Mouse (Mus musculus) thymus, postnatal 0 days (tissue): ENCODE results near the gene Ift27. TPM values are rescaled to one million over a fixed set of nuclear protein-coding genes. Genes with fewer than 3 reads are reported as not detected.

Experiments used
- DNase-seq: peaks from one replicate; pipeline ENCODE4 v3.0.0-alpha.2; 2015; ENCODE audit warnings: low spot score
- polyA plus RNA-seq: library from polyadenylated mRNA; unstranded; fragments of >200 nt; fragmentation: Nextera tagmentation; extraction: Ambion mirVana; gene quantifications from 2 replicates; pipeline ENCODE4 v1.2.1, GENCODE M21; 2015

Ift27 gene
- polyA plus RNA-seq, 1 experiment from 2014 or later: 85.2 TPM

DNA sequence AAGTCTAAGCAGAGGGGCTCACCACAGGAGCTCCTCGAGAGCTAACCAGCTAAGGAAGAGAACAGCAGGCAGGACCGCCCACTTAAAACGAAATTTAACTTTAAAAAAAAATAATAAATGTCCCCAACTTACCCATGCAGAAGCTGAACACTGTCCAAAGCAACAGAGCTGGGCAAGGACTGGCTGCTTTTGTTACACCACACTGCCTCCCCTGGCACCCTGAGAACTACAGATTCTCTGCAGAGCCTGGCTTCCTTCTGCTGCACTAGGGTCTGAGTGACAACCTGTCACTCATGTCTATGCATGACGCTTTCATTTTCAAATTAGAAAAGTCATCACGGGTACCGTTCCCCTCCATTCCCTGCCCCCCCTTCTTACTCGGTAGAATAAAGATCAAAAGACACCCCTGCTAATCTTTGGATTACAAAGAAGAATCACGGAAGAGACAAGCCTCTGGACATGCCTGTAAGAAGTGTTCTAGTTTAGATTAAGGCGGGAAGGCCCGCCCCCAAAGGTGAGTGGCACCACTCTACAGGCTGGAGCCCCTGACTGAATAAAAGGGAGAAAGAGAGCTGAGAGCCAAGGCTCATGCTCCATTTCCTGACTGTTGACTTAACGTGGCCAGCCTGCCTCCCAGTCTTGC lies 1.5 kb downstream of the Ift27 start:
- no peak for DNase-seq

DNA sequence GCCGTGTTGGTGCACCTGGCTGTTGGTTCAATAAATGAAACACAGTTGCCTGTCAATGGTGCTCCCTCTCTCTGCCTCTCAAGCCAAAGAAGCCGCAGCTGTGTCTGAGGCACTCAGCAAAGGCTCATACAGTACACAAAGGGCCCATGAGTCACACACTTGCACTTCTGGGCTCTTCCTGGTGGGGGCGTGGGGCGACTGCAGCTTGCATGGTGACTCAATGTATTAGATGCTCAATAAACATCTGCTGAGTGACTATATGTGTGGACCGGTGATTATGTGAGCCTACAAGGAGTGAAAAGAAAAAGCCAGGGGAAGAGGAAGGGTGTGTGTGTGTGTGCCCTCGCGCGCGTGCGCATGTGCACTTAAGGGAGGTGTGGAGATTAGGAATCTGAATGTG lies 2.3 kb downstream of the Ift27 start:
- DNase-seq: no peak

DNA sequence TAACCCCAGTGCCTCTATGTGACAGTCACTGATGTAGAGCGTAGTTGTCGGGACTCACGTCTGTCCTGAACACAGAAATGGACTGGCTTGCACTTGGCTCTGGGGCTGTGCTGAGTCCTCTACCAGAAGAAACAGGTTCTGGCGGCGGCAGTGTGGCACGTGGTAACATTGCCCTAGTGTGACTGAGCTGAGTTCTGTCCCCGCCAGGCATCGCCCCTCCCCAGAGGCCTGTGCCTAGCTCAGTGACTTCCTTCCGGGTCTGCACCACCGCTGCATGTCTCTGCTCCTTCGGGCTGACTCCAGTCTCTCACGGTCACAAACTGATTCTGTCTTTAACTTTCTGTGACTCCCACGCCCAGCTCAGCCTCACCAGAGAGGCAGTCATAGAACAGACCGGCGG lies 3.2 kb downstream of the Ift27 start:
- DNase-seq: peak; percentile 31

DNA sequence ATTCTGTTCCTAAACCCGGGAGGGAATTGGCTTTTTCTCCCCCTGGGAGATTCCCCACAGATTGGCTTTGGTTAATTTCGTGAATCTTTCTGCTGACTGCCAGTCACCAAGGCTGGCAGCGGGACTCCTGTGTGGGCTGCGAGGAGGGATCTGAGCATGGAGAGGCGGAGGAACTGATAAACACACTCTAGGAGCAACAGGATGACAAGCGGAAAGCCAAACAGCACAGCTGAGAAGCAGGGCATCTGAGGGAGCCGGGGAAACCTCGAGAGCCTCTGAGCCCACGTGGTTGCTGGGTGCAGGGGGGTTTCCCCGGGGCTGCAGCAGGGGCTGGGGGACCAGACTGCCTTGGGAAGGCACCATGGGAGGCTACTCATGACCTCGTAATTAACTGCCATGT lies 4.3 kb downstream of the Ift27 start:
- DNase-seq: no peak

DNA sequence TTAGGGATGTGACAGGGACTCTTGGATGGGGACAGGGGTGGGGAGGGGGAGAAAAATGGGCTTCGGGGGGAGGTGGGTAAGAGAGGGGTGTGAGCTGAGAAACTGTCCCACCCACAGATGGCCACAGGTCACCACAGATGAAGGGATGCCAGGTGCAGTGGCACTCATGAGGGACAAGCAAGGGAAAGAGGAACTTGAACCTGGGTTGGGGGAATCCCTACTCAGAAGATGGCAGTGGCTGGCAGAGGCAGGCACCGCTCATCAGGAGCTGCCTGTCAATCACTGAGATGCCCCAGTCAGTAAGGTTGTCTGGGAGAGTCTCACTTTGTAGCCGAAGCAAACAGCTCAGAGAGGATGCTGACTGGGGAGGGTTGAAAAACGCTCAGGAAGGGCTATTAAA lies 8.6 kb downstream of the Ift27 start:
- DNase-seq: no peak

DNA sequence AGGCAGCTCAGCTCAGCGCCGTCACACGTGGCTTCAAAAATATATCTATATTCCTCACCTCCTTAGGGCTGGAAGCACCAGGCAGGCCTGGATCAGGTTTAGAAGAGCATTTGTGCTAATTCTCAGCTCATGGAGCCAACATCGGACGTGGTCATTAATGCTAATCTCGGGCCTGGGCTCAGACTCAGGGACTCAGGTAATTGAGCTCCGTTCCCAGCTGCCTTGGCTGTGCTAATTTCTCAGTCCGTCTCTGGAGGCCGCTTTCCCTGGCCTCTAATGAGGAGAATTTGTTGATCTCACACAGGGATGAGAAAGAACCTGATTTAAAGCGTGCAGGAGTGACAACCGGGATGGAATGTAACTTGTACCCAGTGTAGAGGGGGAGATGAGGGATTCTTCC lies 9.4 kb downstream of the Ift27 start:
- DNase-seq: no peak

DNA sequence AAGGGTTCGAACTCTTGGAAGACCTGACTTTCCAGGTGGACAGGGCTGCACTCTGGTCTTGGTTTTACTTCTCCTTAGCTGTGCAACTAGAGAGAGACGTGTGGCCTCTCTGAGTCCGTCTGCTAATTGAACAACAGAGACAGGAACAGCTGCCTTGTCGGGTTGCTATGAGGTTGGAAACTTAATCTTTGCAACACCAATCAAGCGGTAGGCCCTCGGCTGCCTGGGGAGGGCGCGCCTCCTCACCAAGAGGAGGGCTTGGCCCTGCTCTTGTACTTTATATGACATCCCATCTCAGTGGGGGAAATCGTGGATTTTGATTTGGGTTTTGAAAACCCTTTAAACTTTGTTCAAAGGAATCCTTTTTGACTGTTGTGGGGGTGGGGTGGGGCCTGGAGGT lies 12.0 kb downstream of the Ift27 start:
- no peak for DNase-seq

DNA sequence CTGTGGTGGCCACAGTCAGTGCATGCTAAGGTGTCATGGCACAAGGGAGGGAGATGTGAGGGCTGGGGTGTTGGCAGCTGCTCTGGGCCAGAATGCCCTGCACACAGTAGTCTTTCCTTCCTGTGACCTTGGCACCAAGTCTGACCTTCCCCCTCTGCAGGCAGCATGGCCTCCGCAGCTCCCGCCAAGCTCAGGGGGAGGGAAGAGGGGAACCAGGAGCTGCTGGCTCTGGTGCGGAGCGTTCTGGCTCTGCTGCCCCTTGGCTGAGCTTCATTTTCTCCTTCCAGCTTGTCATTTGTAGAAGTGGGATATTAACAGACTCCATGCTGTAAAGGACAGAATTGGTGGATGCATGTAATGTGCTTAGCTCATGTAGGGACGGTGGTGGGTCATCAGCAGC lies 15.6 kb downstream of the Ift27 start:
- DNase-seq: no peak

DNA sequence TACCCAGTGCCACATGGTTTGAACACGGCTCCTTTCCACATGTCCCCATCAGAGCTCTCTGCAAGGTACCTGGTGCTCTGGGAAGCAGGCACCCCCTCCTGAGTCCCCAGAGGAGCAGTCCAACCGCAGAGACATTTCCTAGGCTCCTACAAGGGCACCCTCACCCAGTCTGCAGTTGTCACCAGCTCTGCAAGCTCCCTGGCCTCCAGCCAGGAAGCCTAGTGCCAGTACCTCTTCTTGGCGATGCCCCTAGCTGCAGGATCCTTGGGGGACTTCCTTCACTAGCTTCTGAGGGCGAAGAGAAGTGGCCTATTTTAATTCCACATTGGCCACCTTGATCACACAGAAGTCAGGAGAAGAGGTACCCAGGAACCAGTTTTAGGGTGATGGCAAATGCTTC lies 16.1 kb downstream of the Ift27 start:
- no peak for DNase-seq

DNA sequence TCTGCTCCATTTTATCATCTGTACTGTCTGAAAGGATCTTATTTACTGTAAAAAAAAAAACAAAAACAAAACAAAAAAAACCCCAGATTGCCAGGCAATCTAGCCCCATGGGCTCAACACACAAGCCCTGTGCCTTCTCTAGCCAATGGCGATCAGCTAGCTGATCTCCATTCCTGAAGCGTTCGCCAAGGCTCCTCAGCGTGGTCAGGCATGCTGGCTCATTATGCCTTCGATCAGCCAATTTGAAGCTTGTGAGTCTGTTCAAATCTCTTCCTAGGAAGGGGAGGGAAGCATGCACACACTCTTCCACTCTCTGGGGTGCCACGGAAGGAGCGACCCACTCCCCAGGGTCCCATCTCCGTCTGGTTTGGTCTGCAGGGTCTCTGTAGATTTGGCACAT lies 16.6 kb downstream of the Ift27 start:
- DNase-seq: no peak

DNA sequence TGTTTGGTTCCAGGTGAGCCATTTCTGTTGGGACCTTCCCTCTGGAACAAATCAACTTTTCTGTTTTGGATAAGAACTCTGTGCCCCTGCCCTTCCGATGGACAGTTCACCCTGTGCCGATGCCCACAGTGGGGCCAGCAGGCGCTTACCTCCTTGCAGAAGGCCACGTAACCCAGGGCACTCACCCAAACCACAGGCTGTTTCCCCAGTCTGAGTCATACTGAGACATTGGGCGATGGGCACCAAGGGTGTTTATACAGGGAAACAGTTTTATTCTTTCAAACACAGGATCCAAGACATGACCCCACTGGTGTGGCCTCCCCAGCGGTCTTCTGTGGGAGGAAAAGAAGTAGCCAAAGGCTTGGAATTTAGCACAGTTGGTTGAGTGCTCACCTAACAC lies 18.5 kb downstream of the Ift27 start:
- DNase-seq: no peak

DNA sequence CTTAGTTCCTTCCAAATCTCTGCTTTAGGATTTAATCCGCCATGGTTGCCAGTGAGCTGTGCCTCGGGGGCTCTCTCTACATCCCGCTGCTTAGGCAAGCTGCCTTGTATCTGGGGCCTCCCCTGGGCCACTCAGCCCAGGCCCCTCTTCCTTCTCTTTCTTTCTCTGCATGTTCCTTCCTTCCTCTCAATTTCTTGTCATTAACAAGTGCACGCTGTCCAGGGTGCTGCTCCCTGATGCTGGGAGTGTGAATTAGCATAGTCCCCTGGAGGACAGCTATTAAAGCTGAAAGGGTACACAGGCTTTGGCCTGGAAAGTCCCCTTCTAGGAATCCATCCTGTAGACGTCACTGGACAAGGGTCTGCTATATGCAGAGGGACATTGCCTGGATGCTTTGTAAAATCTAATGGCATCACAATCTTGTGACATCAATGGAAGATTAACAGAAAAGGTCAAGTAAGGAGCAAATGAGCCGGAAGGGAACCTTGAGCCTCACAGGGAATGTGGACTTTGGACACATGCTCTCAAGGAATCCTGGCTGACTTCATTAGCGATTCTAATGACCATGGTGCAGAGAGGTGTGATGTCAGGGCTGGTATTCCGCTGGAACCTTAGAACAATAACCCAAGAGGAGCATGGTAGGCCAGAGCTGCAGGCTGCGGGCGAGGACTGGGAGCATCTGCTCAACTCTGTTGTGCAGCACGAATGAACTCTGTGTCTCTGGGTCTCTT lies 20.7 kb downstream of the Ift27 start:
- no peak for DNase-seq

DNA sequence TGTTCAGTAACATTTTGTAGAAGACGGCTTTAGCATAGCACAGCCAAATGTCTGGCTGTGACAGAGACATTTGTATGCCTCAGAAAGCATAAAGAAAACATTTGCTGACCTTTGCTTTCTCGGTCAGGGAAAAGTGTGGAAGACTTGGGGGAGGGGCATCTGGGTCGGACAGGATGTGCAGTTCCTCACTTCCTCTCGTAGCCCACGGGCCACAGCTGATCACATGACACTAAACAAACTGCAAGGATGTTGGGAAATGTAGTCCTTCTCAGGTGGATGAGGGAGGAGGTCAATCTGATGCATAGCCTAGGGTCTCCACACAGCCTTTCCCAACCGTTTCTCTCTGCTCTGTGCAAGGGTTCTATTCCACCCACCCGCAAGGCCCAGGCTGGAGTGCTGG lies 25.3 kb downstream of the Ift27 start:
- no peak for DNase-seq

DNA sequence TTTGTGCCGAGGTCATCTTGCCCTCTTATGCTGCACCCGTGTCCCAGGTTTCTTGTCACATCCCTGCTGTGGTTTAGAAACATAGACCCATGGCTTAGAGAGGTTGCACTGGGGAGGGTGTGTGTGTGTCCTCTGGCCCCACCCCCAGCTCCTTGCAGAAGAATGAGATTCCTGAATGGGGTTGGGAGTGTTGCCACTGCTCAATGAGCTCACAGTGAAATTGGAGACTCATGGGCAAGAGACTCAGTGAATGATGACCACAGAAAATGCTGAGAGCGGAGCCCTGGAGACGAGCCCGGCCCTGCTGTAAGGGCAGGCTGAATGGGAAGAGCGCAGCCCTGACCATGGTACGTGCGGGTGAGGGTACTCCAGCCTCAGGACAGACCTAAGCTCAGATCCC lies 33.7 kb downstream of the Ift27 start:
- DNase-seq: no peak

DNA sequence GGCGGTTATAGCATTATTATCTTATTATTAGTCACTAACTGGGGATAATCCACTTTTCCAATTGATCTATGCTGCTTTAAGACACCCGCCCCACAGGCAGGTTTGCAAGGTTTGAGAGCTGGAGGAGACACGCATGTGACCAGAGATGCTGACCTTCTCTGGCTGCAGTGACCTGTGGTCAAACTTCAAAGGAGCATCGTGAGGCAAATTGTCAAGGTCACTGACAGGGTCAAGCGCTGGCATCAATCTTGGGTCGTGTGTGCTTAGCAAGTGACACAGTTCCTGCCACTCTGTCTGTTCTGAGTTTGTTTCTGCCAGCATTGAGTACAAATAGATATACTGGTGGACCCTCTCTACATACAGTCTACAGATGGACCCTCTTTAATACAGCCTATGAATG lies 39.3 kb downstream of the Ift27 start:
- no peak for DNase-seq

DNA sequence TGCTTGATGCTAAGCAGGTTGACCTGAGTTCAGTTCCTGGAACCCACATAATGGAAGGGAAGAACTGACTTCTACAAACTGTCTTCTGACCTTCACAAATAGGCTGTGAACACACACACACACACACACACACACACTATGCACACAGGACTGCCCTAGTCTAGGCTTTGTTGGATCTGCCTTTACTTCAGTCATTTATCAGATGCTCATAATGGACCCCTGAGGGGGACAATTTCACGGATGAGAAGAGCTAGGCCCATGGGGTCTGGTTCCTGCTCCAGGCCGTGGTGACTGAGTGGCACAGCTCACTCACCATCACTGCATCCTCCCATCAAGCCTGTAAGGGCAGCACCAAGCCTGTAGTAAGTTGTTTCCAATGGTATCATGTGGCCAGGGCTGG lies 40.5 kb downstream of the Ift27 start:
- DNase-seq: no peak

DNA sequence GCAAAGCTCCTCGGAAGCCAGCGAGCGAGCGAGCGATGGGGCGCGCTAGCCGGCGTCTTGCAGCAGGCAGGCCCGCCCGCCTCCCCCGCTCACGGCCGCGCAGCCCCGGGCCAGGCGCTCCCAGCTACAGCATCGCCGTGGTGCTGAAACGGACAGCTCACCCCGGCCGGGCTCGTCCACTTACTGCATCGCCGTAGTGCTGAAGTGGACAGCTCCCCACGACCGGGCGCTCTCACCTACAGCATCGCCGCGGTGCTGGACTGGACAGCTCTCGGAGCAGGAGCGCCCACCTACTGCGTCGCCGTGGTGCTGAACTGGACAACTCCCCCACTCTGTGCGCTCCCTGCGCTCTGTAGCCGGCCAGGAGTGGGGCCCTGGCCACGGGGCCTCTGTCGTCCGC lies 54.2 kb downstream of the Ift27 start, which contains the start of gene Cacng2:
Gene Cacng2 (minus strand): TSS at position 325 of the 400 bp plus-strand sequence.
- peak; percentile 92 for DNase-seq

DNA sequence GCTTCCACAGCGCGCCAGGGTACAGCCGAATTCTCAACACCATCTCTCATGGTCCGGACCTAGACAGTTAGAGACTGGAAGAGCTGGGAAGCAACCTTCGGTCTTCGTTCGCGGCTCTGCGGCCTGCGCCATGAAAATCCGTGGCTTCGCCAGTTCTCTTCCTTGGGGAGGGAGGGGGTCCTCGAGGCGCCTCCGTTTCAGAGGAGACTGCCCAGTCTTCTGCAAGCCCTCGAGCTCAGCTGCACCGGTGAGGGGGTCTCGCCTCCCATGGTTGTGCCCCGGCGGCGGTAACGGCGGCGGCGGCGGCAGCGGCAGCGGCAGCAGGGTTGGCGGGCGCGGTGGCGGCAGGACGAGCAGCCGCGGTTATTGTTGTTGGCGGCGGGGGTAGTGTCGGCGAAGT lies 54.7 kb downstream of the Ift27 start:
- no peak for DNase-seq

DNA sequence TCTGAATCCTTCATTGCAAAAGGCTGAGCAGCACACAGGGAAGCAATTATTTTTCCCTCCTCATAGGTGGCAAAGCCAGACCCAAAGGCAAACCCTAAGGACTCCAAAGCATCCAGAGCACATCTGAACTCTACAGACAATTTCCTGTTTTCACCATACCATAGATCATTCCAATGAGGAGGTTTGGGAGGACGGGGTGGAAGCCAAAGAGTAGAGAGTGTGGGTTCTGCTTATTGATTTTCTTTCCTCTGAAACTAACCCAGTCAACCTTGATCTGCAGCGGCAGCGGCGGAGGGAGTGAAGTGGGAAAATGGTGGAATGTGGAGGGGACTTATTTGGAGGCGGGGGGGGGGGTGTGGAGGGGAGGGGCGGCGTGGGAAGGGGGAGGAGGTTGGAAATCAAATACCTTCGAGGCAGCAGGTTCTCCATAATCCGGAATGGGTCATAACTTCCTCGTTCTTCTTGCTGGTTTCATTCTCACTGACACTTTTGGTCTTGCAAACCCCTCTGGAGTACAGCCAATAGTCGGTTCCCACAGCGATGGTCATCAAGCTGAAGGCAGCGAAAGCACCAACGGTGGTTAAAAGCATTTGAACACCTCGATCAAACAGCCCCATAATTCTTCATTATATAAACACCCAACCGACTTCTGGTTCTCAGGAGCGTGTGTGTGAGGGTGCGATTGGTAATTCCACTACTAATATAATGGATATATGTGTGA lies 55.5 kb downstream of the Ift27 start:
- no peak for DNase-seq

DNA sequence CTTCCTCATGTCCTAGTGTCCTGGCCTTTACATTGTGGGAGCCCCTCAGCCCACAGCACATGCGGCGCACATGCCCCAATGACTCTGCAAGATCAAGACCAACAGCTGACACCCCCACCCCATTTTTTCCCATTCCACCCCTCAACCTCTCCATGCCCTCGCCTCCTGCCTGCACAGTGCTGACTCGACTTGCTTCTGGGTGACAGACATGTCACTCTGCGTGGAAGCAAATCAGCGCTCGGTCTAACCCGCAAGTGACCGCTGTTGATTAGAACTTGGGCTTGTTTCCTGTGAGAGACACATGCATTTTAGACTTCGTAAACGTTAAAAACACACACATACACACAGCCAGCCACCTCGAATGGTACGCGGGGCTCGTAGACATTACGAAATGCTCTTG lies 56.2 kb downstream of the Ift27 start:
- DNase-seq: no peak

DNA sequence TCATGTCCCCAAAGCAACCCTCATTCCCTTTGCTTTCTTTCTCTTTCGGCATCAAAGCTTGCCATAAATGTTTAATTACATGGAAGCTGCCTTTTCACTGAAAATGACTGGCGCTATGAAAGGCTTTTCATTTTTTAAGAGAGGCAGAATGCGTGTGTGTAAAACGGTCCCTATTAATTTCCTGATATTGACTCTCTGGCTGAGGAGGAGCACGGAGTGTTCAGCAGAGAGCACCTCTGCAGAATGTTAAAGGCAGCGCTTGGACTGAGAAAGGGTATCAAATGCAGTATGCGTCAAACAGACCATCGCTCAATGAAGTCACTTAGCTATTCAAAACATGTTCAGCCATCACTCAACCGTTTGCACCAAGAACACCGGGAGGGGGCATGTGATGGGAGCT lies 57.0 kb downstream of the Ift27 start:
- DNase-seq: no peak

DNA sequence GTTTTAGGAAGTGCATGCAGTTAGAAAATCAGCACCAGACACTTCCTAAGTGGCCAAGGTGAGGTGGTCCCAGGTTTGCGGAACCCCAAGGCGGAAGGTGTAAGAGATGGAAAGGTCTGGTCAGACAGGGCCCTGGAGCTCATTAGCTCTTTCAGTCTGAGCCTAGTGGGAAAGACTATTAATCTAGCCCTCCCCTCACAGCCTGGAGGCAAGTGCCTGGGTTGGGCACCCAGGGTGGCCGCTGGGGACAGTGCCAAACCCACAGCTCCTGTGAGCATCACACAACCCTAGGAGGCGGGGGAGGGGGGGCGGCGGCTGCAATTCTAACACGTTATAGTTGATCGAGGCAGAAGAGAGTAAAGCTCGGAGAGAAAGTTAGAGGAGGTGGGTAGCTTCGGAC lies 57.7 kb downstream of the Ift27 start:
- DNase-seq: no peak
